Mouse (Mus musculus): Measurements from ENCODE around the gene Pias4.
"Not testable (repeated sequence)": the region's sequence is repeated elsewhere in the genome, so short reads cannot be mapped to it uniquely, and the experiment has no call there.

Pias4 gene

DNA sequence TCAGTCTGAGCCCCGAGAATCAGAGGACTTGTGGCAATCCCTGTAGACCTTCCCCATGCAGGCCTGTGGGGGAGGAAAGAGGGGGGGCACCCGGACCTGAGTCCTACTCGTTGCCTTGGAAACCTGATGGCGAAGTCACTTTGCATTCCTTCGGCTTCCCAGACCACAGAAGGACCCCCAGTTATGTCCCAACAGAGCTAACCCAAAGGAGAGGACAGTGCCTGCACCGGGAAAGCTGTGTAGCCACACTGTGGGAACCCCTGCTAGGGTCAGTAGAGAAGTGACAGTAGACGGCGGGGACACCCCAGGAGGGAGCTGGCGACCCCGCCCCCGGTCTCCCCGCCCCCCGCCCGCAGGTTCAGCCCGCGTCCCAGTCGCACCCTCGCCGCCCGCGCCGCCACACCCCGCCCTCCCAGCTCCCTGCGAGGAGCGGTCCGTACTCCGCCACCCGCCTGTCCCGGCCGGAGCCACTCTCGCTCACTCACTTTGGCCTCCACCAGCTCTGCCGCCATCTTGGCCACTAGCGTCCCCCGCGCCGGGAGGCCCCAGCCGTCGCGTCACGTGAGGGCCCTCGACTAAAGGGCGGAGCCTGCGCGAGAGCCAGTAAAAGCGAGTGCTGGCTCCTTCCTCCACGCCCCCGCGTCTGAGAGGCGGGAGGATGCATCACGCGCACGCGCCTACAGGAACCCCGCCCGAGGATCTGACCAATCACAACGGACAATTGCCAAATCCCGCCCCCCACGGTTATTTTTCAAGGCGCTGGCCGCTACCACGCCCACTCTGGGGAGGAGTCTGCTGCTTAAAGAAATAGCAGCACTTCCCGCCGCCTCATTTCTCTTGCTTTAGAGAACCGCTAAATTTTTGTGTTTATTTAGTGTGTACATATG, at the start of gene Pias4:
Gene Pias4 (minus strand): TSS at position 724 of the 887 bp plus-strand sequence.
- peak; percentile 100 for DNase-seq (ENCODE audit: low spot score)

DNA sequence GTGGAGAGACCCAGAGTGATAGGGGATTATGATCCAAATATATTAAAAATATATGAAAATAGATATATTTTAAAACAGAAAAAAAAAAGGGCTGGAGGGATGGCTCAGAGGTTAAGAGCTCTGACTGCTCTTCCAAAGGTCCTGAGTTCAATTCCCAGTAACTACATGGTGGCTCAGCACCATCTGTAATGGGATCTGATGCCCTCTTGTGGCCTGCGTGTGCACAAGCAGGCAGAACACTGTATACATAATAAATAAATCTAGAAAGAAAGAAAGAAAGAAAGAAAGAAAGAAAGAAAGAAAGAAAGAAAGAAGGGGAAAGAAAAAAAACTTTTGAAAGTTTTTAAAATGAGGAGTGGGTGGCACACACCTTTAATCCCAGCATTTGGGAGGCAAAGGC, 49.5 kb upstream of the Pias4 start:
- DNase-seq (ENCODE audit: low spot score): not testable (repeated sequence)

DNA sequence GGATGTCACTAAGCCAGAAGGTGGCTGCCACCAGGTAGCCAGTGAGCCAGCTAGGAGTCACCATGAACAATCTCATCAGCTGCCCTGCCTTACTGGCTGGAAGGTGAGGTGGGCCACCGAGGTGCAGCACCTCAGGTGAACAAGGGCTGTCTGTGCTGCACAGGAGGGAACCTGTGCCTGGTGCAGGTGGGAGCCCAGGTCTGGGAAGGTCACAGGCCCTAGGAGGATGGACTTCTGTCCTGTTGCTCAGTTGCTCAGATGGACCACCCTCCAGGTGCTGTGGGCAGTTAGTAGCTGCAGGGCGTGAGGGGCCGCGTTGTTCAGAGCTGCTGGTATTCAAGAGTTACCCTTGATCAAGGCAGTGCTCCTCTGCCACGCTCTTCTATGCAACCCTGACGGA, 49.1 kb upstream of the Pias4 start:
- no peak for DNase-seq (ENCODE audit: low spot score)

DNA sequence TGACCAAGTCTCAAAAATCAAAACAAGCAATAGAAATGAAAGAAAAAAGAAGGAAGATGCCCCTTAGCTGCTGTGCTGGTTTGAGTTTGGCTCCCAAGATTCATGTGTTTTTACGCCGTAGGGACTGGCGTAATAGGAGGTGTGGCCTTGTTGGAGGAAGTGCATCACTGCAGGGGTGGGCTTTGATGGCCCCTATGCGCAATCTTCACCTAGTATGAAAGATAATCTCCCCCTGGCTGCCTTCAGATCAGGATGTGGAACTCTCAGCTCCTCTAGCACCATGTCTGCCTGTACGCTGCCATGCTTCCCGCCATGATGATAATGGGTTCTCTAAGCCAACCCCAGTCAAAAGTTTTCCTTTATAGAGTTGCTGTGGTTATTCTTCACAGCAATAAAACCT, 48.5 kb upstream of the Pias4 start:
- no peak for DNase-seq (ENCODE audit: low spot score)

DNA sequence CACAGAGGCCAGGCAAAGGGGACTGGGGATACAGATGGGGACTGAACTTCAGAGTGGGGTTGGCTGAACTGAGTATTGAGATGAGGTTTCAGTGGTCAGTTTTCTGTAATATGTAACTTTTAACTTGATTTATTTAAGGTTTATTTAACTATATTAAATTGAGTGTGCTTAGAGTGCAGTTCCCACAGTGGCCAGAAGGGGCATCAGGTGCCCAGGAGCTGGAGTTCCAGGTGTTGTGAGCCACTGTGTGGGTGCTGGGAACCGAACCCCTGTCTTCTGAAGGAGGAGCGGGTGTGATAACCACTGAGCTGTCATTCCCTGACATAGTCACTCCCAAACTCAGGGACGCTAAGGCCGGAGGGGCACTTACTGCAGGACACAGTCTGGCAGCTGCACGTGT, 42.4 kb upstream of the Pias4 start:
- no peak for DNase-seq (ENCODE audit: low spot score)

DNA sequence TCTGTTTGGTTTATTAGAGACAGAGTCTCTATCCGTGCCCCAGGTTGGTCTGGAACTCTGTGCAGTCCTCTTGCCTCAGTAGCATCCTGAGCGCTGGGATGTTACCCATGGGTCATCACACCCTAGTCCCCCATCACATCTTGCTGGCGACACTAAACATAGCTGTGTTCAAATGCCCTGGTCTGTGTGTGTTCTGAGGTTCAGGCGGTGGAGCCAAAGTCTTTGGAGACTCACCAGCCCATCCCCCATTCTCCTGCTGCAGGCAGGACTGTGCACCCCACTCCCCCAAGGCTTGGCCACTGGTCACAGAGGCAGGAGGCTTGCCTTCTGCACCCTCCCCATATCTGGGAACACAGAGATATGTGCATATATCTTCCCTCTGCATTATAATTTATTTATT, 36.4 kb upstream of the Pias4 start:
- no peak for DNase-seq (ENCODE audit: low spot score)

DNA sequence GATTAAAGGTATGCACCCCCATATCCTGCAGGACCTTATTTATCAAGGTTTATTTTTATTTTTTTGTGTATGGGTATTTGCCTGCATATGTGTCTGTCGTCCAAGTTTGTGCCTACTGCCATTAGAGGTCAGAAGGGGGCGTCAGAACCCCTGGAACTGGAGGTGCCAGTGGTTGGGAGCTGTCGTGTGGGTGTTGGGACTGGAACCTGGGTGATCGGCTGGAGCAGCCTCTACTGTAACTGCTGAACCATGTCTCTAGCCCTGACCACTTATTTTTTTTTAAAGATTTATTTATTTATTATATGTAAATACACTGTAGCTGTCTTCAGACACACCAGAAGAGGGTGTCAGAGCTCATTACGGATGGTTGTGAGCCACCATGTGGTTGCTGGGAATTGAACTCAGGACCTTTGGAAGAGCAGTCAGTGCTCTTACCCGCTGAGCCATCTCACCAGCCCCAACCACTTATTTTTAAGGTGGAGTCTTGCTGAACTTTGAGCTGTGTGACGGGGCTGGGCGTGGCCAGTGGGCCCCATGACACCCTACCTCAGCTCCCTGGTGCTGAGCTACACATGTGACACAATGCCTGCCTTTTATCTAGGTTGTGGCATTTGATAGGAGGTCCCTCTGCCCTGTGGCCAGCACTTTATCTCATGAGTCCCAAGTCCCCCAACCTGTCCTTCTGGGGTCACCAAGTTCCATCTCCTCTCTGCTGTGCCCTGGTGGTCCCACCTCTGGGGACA, 35.4 kb upstream of the Pias4 start:
- no peak for DNase-seq (ENCODE audit: low spot score)

DNA sequence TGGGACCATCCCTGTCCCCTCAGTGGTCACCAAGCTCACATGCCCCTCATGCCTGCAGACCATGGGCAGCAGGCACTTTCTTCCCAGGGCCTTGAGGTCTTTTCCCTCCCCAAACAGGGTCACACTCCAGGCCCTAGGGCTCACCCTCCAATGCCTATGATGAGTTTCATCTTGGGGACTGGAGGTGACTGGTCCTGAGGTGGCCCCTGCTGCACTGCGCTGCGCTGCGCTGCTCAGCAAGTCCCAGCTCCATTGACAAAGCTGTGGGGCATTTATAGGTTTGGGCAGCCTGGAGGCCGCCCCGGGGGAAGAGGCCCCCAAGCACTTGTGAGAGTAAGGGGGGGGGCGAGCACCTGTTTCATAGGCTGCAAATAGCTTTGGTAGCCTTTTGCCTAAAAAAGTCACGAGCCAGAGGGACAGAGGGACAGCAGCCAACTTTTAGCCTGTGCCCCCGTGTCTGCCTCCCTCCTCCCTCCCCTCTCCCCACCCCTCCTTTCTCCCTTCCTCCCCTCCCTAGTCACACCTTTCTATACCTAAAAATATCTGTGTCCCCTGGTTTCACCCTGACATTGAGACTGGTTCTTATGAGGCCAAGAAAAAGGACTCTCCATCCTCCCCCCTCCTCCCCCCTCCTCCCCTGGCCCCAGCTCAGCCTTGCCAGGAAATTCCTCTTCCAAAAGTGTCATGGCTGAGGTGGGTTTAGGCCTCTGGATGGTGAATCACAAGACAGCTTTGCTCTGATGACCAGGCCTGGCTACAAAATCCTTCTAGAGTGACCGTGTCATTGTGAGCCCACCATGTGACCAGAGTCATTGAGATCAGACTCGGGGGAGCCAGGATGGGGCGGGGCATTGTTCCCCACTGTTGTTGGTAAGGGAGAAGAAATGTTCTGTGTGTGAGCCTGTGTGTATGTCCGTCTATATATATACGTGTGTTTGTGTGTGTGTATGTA, 34.4 kb upstream of the Pias4 start, which contains the start of gene Nmrk2:
Gene Nmrk2 (minus strand): TSS at position 245 of the 952 bp plus-strand sequence.
- no peak for DNase-seq (ENCODE audit: low spot score)

DNA sequence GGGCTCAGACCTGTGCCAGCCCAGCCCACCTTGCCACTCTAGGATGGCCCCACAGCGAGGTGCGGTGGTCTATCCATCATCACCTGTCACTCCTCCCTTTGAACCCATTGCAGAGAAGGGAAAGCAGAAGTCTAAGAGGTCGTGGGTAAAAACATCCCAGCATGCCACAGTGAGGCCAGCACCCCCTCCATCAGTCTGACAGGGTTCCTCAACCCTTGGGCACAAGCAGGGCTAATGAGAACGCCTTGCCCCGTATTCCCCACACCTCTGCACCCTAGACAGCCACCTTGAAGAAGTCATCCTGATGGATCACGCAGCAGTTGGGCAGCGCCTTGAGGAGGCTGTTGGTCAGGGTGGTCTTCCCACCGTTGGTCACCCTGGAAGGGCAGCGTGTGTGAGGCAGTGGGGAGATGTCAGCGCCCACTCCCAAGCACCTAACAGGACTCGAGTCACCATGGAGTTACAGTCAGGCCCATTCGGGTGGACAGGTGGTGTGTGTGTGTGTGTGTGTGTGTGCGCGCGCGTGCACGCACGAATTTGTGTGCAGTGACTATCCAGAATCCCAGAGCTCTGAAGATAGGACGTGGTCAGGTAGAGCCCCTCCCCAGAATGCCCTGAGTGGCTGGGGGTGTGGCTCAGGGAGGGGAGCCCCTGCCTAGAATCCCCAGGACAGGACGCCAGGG, 33.0 kb upstream of the Pias4 start:
- DNase-seq (ENCODE audit: low spot score): no peak

DNA sequence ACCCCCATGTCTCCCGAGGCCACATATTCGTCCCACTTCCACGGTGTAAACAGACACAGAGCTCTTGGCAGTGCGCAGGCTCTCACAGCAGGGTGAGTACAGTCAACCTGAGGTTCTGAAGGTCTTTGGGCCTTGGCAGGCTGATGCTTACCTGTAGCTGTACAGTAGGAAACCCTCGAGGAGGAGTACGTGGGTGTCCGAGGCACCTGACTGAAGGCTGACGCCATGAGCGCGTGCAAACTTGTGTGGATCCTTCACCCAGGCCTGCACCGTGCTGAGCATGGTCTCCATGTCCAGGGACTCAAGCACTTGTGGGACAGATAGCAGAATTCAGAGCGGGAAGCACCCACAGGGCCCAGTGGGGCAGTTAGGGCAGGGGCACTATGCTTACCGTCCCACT, 32.4 kb upstream of the Pias4 start:
- no peak for DNase-seq (ENCODE audit: low spot score)

DNA sequence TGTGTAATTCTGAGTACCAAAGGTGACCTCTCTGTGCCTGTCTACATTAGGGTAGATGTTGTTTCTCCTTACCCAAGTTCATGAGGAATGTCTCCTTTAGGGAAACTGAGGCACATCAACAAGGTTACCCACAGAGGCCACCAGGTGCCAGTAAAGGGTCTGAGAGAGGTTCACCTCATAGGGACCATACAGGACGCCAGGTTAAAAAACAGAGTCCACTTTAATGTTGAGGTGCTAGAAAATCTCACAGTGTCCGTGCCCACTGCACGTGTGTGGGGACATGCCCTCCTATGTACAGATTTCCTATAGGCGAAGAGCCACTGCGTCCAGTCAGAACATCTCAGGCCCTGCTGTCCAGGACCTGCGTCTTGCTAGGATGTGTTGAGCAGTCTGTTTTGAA, 31.3 kb upstream of the Pias4 start:
- no peak for DNase-seq (ENCODE audit: low spot score)

DNA sequence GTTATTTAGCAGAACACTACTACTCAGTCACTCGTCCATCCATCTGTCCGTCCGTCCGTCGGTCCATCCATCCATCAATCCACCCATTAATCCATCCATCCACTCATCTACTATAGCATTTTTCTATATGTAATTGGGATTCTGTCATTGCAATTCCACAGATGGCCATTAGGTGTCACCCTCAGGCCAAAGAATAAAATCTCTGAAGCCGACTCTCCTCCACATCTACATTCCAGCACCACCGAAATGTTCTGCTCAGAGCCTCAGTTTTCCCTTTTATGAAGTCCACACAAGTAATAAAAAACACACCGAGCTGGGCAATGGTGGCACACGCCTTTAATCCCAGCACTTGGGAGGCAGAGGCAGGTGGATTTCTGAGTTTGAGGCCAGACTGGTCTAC, 30.5 kb upstream of the Pias4 start:
- DNase-seq (ENCODE audit: low spot score): no peak

DNA sequence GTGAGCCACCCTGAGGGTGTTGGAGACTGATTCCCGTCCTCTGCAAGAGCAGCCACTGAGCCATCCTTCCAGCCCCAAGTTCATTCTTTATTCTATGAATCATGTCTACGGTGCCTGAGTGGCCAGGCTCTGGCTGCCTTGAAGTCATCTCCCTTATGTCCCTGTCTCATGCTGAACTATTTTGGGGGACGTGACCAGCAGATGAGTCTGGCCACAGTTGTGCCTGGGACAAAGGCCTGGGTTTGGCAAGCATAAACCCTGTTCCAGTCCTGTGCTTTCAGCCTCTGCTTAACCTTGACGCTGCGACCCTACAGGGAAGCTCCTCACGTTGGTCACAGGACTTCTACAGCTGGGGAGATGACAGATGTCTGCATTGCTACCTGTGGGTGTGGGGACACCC, 29.6 kb upstream of the Pias4 start:
- no peak for DNase-seq (ENCODE audit: low spot score)

DNA sequence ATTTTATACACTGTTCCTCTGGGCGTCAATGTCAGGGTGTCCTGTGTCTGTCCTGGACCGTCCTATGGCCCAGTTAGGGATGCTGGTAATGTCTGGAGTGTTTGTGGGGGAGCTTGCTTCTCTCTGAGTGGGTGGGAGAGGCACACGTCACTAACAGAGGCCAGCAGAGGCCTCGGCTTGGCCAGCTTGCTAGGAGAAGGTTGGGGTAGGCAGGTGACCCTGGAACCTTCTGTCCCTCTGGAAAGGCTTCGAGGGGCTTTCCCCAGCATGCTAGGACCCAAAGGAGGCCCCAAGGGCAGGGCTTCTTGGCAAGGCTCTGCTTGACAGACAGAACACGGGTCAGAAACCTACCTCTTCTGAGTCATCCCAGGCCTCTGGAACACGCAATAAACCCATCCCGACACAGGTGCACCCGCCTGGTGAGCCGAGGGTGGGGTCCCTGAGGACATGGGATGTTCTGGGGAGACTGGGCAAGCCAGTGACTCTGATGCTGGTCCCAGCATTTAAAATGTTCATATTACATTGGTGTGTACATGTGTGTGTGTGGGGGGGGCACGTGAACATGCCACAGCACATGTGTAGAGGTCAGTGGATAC, 28.8 kb upstream of the Pias4 start:
- no peak for DNase-seq (ENCODE audit: low spot score)

DNA sequence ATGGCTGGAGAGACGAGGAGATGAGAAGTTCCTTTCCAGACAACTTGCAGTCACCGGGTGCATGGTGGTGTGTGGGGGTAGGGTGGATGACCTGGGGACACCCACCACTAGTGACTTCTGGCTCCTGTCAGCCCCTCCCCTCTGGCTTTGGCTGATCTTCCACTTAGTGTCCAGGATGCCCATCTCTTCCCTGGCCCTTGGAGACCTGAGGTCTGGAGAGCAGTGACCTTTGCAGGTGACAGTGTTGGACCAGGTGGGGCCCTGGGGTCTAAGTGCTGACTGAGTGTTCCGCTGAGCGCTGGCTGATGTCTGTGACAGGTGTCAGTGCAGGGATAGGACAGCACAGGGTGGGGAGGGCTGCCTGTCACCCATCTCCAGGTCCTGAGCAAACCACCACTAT, 27.6 kb upstream of the Pias4 start:
- DNase-seq (ENCODE audit: low spot score): no peak

DNA sequence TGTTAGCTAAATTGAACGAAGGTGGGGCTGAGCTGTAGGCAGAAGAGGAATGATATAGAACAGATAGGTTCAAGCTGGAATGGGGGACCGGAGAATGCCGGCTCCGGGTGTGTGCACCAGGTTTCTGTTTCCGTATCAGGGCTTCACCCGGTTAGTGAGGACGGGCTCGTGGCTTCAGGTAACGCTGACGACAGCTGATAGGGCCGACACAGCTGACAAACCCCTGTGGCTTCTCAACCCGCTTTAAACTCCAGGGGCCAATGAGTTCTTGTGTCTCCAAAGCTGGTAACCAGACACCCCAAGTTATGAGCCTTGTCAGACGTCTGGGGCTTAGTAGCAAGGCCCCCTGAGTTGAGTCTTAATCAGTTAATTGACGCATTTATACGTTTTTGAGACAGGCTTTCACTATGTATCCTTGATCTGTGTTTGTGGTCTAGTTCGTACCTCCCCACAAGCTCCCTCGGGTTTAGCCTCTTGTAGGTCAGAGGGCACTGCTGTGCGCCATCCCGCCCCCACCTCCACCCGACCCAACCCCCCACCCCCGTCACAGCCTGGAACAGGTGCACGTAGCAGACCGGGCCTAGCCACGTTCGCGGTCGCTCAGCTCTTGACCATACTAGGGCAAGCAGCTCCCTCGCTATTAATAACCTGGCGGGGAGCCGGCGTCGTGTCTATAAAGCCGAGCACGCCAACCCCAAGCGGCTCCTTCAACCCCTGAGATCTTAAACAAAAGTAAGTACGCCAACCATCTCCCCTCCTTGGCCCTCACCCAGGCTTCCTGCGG, 26.5 kb upstream of the Pias4 start:
- DNase-seq (ENCODE audit: low spot score): no peak

DNA sequence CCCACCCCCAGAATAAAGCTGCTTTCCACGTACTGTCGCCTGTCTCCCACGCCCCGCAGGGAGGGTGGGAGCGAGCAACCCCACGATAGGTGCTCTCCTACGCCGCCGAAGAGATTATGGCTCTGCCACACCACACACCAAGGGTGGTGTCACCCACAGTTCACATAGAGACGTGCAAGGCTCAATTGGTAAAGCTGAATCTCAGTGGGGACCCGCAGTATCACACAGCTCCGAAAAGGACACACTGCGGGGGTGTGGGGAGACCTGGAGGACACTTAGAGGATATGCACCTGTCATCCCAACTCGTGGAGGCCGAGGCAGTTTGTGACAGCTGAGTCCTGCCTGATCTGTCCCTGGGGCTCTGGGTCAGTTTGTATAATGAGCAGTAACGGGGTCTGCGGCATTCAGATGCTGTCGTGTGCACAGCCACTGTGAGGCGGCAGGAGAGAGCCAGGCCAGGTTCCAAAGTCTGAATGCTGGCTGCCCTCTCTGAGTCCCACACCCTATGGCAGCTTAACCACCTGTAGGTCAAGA, 25.3 kb upstream of the Pias4 start:
- no peak for DNase-seq (ENCODE audit: low spot score)

DNA sequence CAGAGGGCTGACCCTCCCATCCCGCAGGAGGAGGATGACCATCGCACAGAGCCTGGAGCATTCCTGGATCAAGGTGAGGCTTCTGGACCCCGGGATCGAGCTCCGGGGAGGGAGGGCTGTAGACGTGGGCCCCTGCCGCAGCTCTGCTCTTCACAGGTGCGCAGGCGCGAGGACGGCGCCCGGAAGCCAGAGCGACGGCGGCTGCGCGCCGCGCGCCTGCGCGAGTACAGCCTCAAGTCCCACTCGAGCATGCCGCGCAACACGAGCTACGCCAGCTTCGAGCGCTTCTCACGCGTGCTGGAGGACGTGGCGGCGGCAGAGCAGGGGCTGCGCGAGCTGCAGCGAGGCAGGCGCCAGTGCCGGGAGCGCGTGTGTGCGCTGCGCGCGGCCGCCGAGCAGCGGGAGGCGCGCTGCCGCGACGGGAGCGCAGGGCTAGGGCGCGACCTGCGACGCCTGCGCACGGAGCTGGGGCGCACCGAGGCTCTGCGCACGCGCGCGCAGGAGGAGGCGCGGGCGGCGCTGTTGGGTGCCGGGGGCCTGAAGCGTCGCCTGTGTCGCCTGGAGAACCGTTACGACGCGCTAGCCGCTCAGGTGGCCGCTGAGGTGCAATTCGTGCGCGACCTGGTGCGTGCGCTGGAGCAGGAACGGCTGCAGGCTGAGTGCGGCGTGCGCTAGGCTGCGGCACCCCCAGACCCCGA, 24.7 kb upstream of the Pias4 start:
- peak; percentile 74 for DNase-seq (ENCODE audit: low spot score)

DNA sequence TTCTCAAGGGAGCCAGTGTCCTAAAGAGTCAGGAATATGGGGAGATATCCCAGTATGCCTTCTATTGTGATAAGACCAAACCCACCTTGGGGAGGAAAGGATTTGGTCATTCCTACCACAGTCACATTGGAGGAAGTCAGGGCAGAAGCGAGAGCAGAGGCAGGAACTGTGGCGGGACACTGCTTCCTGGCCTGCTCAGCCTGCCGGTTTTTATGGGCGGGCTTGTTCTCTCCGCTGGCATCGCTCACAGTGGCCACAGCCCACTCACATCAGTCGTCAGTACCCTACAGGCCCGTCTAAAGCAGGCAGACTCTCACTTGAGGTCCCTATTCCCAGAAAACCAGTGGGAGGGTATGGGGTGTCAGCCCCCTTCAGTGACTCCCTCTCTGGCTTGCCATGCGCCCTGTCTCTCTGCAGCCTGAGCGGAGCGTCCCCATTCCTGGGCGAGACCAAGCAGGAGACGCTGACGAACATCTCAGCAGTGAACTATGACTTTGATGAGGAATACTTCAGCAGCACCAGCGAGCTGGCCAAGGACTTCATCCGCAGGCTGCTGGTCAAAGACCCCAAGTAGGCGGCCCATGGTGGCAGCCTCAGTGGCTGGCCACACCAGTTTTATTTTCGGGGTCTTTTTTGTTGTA, 23.7 kb upstream of the Pias4 start:
- DNase-seq (ENCODE audit: low spot score): no peak

Data from spleen, adult 12 weeks (tissue).